Mouse (Mus musculus): Measurements from ENCODE around the gene Krr1.

The Krr1 gene

GRCm38 (mm10) chr10:111972542-111973361 is at the start of gene Krr1:
Gene Krr1 (plus strand): TSS chr10:111972664.
- peak; percentile 94 for DNase-seq (ENCODE audit: low spot score)

- no peak for DNase-seq (ENCODE audit: low spot score)
Observed at GRCm38 (mm10) chr10:111923503-111924135, 48.8 kb upstream of the Krr1 start.

- DNase-seq (ENCODE audit: low spot score) = no peak
Observed at GRCm38 (mm10) chr10:111924141-111924540, 48.3 kb upstream of the Krr1 start.

- DNase-seq (ENCODE audit: low spot score) = no peak
Observed at GRCm38 (mm10) chr10:111924716-111925488, 47.6 kb upstream of the Krr1 start.

GRCm38 (mm10) chr10:111925489-111925860 is 47.0 kb upstream of the Krr1 start:
- DNase-seq (ENCODE audit: low spot score) = peak; percentile 76

- DNase-seq (ENCODE audit: low spot score) = no peak
Observed at GRCm38 (mm10) chr10:111932621-111933345, 39.7 kb upstream of the Krr1 start.

- no peak for DNase-seq (ENCODE audit: low spot score)
Observed at GRCm38 (mm10) chr10:111935207-111935606, 37.3 kb upstream of the Krr1 start.

GRCm38 (mm10) chr10:111936021-111936420 is 36.4 kb upstream of the Krr1 start:
- DNase-seq (ENCODE audit: low spot score) = no peak

GRCm38 (mm10) chr10:111936491-111937145 is 35.8 kb upstream of the Krr1 start:
- peak; percentile 7 for DNase-seq (ENCODE audit: low spot score)

- no peak for DNase-seq (ENCODE audit: low spot score)
Observed at GRCm38 (mm10) chr10:111937146-111937534, 35.3 kb upstream of the Krr1 start.

GRCm38 (mm10) chr10:111943026-111943425 is 29.4 kb upstream of the Krr1 start:
- no peak for DNase-seq (ENCODE audit: low spot score)

- no peak for DNase-seq (ENCODE audit: low spot score)
Observed at GRCm38 (mm10) chr10:111945563-111945962, 26.9 kb upstream of the Krr1 start.

- DNase-seq (ENCODE audit: low spot score) = no peak
Observed at GRCm38 (mm10) chr10:111948041-111948440, 24.4 kb upstream of the Krr1 start.

- DNase-seq (ENCODE audit: low spot score) = no peak
Observed at GRCm38 (mm10) chr10:111949008-111949407, 23.5 kb upstream of the Krr1 start.

- no peak for DNase-seq (ENCODE audit: low spot score)
Observed at GRCm38 (mm10) chr10:111955836-111956235, 16.6 kb upstream of the Krr1 start.

GRCm38 (mm10) chr10:111957271-111958045 is 15.0 kb upstream of the Krr1 start:
- peak; percentile 44 for DNase-seq (ENCODE audit: low spot score)

- DNase-seq (ENCODE audit: low spot score) = no peak
Observed at GRCm38 (mm10) chr10:111958046-111958421, 14.4 kb upstream of the Krr1 start.

- DNase-seq (ENCODE audit: low spot score) = no peak
Observed at GRCm38 (mm10) chr10:111959353-111959752, 13.1 kb upstream of the Krr1 start.

- DNase-seq (ENCODE audit: low spot score) = no peak
Observed at GRCm38 (mm10) chr10:111960459-111960858, 12.0 kb upstream of the Krr1 start.

- DNase-seq (ENCODE audit: low spot score) = no peak
Observed at GRCm38 (mm10) chr10:111966394-111966793, 6.1 kb upstream of the Krr1 start.

GRCm38 (mm10) chr10:111971929-111972328 is 535 bp upstream of the Krr1 start:
- no peak for DNase-seq (ENCODE audit: low spot score)

Measured in yolk sac, embryonic 10.5 days (tissue).